Mouse (Mus musculus): ENCODE data around the gene Ppan. TPM values are rescaled to one million over a fixed set of nuclear protein-coding genes. Genes with fewer than 3 reads are reported as not detected.

The Ppan gene
- polyA plus RNA-seq, 1 experiment = 121 TPM

GRCm38 (mm10) chr9:20888386-20888765 is 401 bp downstream of the Ppan start:
- H3K36me3 ChIP-seq (ENCODE audit: control insufficient read depth, insufficient read depth, low read length) = peaks cover 29% of the 10 kb centered on the region
- peaks cover 6% of the 10 kb centered on the region for H3K4me1 ChIP-seq (replicated peaks; ENCODE audit: control insufficient read depth, insufficient read depth, low read length)
- TF ChIP-seq CTCF (IDR thresholded peaks at IDR 0.05; ENCODE audit: borderline replicate concordance, control insufficient read depth, extremely low read depth, insufficient read depth, low read length, poor library complexity) (no peak), POLR2A (IDR thresholded peaks at IDR 0.05; ENCODE audit: control insufficient read depth, extremely low read depth, insufficient read depth, low read length, poor library complexity) (no peak)
- under 1% methylated on average over 30 of the region's 30 CpGs for WGBS
- DNase-seq = no peak
- H3K4me3 ChIP-seq (ENCODE audit: control insufficient read depth, insufficient read depth, low read length) = peak overlapping the region; percentile 69
- no peaks in the 10 kb centered on the region for H3K27me3 ChIP-seq (ENCODE audit: control insufficient read depth, insufficient read depth, low read length)
- H3K27ac ChIP-seq (ENCODE audit: control insufficient read depth, insufficient read depth, low read length) = no peak overlapping the region

DNA sequence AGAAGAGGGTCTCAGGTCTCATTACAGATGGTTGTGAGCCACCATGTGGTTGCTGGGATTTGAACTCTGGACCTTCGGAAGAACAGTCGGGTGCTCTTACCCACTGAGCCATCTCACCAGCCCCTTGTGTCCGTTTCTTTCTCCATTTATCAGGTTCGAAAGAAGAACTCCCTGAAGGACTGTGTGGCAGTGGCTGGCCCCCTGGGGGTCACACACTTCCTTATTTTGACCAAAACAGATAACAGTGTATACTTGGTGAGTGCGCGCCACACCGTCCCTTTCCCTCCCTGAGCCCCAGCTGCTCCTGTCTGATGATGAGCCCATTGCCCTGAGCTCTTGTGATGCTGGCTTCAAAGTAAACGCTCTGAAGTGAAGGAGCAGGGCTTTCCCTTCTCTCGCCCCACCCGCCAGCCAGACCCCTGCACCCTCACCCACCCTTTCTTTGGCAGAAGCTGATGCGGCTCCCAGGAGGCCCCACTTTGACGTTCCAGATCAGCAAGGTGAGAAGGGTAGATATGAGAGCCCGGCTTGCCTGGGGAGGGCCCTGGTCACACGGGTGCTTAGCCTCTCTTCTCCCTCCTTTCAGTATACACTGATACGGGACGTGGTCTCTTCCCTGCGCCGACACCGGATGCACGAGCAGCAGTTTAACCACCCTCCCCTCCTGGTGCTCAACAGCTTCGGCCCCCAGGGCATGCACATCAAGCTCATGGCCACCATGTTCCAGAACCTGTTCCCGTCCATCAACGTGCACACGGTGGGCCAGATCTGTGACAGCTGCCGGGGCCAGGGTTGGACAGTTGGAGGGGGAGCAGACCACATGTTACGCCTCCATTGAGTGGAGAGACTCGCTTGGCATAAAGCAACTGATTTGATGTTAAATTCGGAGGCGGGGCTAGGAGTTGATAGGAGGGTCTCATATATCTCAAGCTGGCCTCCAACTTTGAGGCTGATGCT is 1.5 kb downstream of the Ppan start:
- H3K36me3 ChIP-seq (ENCODE audit: control insufficient read depth, insufficient read depth, low read length) = peaks cover 39% of the 10 kb centered on the region
- 79% methylated on average over 29 of the region's 29 CpGs for WGBS
- H3K27me3 ChIP-seq (ENCODE audit: control insufficient read depth, insufficient read depth, low read length) = no peaks in the 10 kb centered on the region
- peaks cover 6% of the 10 kb centered on the region for H3K4me1 ChIP-seq (replicated peaks; ENCODE audit: control insufficient read depth, insufficient read depth, low read length)
- no peak overlapping the region for H3K4me3 ChIP-seq (ENCODE audit: control insufficient read depth, insufficient read depth, low read length)
- no peak for DNase-seq
- H3K27ac ChIP-seq (ENCODE audit: control insufficient read depth, insufficient read depth, low read length) = no peak overlapping the region
- no peak for TF ChIP-seq POLR2A (IDR thresholded peaks at IDR 0.05; ENCODE audit: control insufficient read depth, extremely low read depth, insufficient read depth, low read length, poor library complexity)
- no peak for TF ChIP-seq CTCF (IDR thresholded peaks at IDR 0.05; ENCODE audit: borderline replicate concordance, control insufficient read depth, extremely low read depth, insufficient read depth, low read length, poor library complexity)

GRCm38 (mm10) chr9:20890411-20890810 is 2.4 kb downstream of the Ppan start:
- Histone ChIP-seq H3K27me3 (ENCODE audit: control insufficient read depth, insufficient read depth, low read length) (no peaks in the 10 kb centered on the region), H3K36me3 (ENCODE audit: control insufficient read depth, insufficient read depth, low read length) (peaks cover 48% of the 10 kb centered on the region), H3K4me1 (replicated peaks; ENCODE audit: control insufficient read depth, insufficient read depth, low read length) (peaks cover 6% of the 10 kb centered on the region), H3K4me3 (ENCODE audit: control insufficient read depth, insufficient read depth, low read length) (no peak overlapping the region), H3K27ac (ENCODE audit: control insufficient read depth, insufficient read depth, low read length) (no peak overlapping the region)
- no peak for TF ChIP-seq CTCF (IDR thresholded peaks at IDR 0.05; ENCODE audit: borderline replicate concordance, control insufficient read depth, extremely low read depth, insufficient read depth, low read length, poor library complexity)
- no peak for TF ChIP-seq POLR2A (IDR thresholded peaks at IDR 0.05; ENCODE audit: control insufficient read depth, extremely low read depth, insufficient read depth, low read length, poor library complexity)
- 95% methylated on average over 5 of the region's 5 CpGs for WGBS
- DNase-seq = no peak

GRCm38 (mm10) chr9:20891339-20892103 is 3.5 kb downstream of the Ppan start:
- TF ChIP-seq POLR2A (IDR thresholded peaks at IDR 0.05; ENCODE audit: control insufficient read depth, extremely low read depth, insufficient read depth, low read length, poor library complexity) (no peak), CTCF (IDR thresholded peaks at IDR 0.05; ENCODE audit: borderline replicate concordance, control insufficient read depth, extremely low read depth, insufficient read depth, low read length, poor library complexity) (no peak)
- peaks cover 55% of the 10 kb centered on the region for H3K36me3 ChIP-seq (ENCODE audit: control insufficient read depth, insufficient read depth, low read length)
- H3K4me3 ChIP-seq (ENCODE audit: control insufficient read depth, insufficient read depth, low read length) = no peak overlapping the region
- H3K4me1 ChIP-seq (replicated peaks; ENCODE audit: control insufficient read depth, insufficient read depth, low read length) = peaks cover 6% of the 10 kb centered on the region
- whole genome bisulfite sequencing = 91% methylated on average over 26 of the region's 26 CpGs
- no peaks in the 10 kb centered on the region for H3K27me3 ChIP-seq (ENCODE audit: control insufficient read depth, insufficient read depth, low read length)
- no peak for DNase-seq
- H3K27ac ChIP-seq (ENCODE audit: control insufficient read depth, insufficient read depth, low read length) = no peak overlapping the region

DNA sequence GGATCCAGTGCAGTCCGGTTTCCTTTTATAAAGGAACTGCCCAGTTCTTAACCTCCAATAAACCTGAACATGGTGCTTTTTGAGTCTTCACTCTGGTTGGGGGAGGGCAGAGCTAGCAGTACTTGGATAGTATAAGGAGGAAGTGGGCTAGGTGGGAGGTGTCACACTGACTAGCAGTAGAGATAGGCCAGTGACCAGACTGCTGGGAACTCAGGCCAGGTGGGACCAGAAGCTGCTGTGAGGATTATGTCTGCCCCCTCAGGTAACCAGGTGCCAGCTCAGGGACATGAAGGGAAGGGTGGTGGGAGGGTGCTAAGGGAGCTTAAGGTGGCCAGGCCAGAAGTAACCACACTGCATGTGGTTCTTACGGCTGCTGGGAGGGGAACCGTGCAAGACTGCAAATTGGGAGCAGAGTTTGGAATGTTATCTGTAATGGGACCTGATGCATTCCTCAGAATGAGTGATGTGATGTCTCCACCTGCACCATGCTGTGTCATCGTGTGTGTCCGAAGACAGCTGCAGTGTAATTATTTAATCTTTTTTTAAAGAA is 4.2 kb downstream of the Ppan start:
- H3K36me3 ChIP-seq (ENCODE audit: control insufficient read depth, insufficient read depth, low read length) = peaks cover 55% of the 10 kb centered on the region
- WGBS = 90% methylated on average over 5 of the region's 5 CpGs

GRCm38 (mm10) chr9:20893069-20893468 is 5.1 kb downstream of the Ppan start:
- 87% methylated on average over 5 of the region's 5 CpGs for WGBS
- Histone ChIP-seq H3K4me3 (ENCODE audit: control insufficient read depth, insufficient read depth, low read length) (no peak overlapping the region), H3K4me1 (replicated peaks; ENCODE audit: control insufficient read depth, insufficient read depth, low read length) (peaks cover 13% of the 10 kb centered on the region), H3K36me3 (ENCODE audit: control insufficient read depth, insufficient read depth, low read length) (peaks cover 55% of the 10 kb centered on the region), H3K27ac (ENCODE audit: control insufficient read depth, insufficient read depth, low read length) (no peak overlapping the region), H3K27me3 (ENCODE audit: control insufficient read depth, insufficient read depth, low read length) (no peaks in the 10 kb centered on the region)
- TF ChIP-seq POLR2A (IDR thresholded peaks at IDR 0.05; ENCODE audit: control insufficient read depth, extremely low read depth, insufficient read depth, low read length, poor library complexity) (no peak), CTCF (IDR thresholded peaks at IDR 0.05; ENCODE audit: borderline replicate concordance, control insufficient read depth, extremely low read depth, insufficient read depth, low read length, poor library complexity) (no peak)
- DNase-seq = no peak

More for the DNA sequence above, 4.2 kb downstream of the Ppan start:
- TF ChIP-seq POLR2A (IDR thresholded peaks at IDR 0.05; ENCODE audit: control insufficient read depth, extremely low read depth, insufficient read depth, low read length, poor library complexity) (no peak), CTCF (IDR thresholded peaks at IDR 0.05; ENCODE audit: borderline replicate concordance, control insufficient read depth, extremely low read depth, insufficient read depth, low read length, poor library complexity) (no peak)
- Histone ChIP-seq H3K27me3 (ENCODE audit: control insufficient read depth, insufficient read depth, low read length) (no peaks in the 10 kb centered on the region), H3K4me1 (replicated peaks; ENCODE audit: control insufficient read depth, insufficient read depth, low read length) (peaks cover 8% of the 10 kb centered on the region), H3K4me3 (ENCODE audit: control insufficient read depth, insufficient read depth, low read length) (no peak overlapping the region), H3K27ac (ENCODE audit: control insufficient read depth, insufficient read depth, low read length) (no peak overlapping the region)
- no peak for DNase-seq

Measured in thymus, adult 2 months (tissue).